Mouse (Mus musculus) adrenal gland, postnatal 36 days (tissue): Measurements from ENCODE around the gene Coro7. TPM values are rescaled to one million over a fixed set of nuclear protein-coding genes. Genes with fewer than 3 reads are reported as not detected.
"Not testable (repeated sequence)": the region's sequence is repeated elsewhere in the genome, so short reads cannot be mapped to it uniquely, and the experiment has no call there.

Source experiments
- DNase-seq, 2 experiments: peaks; one replicate each; pipeline ENCODE4 v3.0.0; 2021; ENCODE audit warnings: mixed read lengths in 1 of 2
- total RNA-seq, 2 experiments: library from RNA; stranded (reverse); gene quantifications; 2 replicates each; pipeline ENCODE4 v1.2.3; 2021

The Coro7 gene
- total RNA-seq, 2 experiments from 2014 or later, result 24.6 to 25.1 TPM

GRCm38 (mm10) chr16:4594814-4595526, 84.6 kb downstream of the Coro7 start:
- no peak for DNase-seq

DNA sequence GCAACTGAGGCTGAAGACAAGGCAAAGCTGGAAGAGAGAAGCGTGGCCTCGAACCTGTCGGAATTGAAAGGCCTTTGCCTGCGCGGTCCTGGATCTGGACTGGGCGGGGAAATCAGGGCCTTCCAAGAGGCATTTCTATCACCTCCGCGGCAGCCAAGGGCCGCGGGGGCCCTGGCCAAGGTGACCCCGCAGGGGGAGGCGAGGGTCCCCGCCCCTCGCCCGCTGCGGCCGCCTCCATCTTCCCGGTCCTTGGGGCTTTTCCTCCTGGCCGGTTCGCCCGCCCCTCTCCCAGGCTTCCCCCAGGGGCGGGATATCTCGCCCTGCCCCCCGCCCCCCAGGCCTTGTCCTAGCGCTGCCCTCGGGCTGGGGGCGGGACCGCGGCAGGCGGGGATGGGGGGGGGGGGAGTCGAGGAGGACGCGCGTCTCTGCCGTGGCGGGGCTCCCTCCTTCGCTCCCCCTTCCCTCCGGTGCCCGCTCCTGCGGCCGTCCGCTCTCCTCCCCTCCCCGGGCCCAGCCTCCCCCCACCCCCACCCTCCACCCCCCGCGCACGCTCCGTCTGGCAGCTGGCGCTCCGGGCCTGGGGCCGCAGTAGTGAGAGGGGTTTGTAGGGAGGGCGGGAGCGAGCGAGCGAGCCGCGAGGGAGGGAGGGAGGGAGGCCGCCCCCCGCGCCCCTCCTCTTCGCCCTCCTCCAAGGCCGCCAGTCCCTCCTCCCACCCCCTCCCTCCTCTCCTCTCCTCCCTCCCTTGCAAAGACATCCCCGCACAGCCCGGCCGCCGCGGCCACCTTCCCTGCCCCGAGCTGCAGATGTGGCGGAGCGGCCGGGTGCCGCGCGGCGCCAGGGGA, 85.4 kb downstream of the Coro7 start, which contains the start of gene Glis2:
Gene Glis2, plus strand, starts transcription at position 743 of the 843 bp plus-strand sequence.
- DNase-seq, result peak; percentile 78 to 82

DNA sequence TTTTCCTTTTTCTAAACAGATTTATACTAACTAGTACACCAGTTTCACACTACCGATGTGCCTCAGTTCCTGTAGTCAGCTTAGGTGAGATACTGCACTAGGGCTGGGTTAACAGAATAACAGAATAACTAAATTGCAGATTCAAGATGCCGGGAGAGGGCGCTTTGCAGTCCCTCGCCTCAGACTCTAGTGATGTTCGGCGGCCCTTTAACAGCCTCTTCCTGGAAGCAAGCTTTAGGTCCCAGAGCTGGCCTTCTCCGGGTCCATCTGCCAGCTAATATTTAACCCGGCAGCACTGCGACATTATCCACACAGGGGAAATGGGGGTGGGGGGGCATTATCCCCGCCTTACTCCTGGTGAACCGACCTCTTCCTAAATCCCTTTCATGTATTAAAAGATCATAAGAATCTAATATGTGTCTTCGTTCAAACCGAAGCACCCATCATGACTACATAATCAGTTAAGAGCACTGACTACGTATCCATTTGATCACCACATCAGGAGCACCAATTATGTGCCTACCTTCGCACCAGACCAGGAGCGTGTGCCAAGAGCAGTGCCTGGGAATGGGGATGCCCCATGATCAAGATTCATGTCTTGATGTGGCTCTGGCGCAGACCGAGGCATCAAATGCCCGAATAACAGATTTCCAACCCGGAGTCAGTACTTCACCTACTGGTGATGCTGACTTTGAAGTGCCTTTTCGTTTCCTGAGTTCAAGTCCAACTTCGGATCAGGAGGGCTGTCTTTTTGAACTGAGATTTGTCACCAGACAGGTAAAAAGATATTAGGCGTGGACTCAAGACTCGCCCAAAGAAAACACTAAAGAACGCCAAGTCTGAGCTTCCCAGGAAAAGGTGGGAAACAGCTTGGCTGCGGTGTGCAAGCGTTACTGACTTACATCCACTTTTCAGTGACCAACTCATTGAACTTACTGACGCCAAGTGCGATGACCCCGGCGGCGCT, 86.4 kb downstream of the Coro7 start:
- DNase-seq, result peak; percentile 59 to 70

- DNase-seq, result no peak
Measured at GRCm38 (mm10) chr16:4590236-4590635, 89.3 kb downstream of the Coro7 start.

DNA sequence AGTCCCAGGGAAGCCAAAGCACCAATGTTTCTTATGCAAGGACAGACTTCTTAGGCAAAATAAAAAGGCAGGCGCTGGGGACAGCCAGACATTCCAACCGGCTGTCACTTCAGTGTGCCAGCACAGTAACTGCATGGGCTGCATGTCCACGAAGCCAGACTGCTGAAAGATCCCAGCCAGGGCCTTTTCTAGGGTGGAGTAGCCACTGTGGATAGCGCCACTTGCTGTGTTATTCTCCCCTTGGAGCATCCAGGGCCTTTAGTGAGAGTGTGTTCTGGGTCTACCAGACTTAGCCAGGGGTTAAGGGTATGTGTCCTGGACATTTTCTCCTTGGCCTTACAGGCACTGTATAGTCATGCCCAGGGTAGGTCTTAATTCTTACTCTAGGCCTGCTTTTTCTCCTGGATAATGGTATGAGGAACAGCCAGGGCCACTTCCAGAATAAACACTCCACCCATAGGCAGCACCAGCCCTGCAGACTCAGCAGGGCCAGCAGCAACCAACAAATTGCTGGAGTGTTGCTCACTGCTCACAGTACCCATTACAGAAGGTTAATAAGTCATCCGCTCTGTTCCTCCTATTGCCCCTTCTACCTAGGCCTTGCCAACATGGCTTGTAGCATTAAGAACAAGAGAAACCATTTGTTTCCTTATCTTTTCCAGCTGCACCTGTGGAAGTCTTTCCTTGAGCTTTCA, 91.9 kb downstream of the Coro7 start:
- DNase-seq, result no peak

- peak; percentile 98 to 99 for DNase-seq
Measured at GRCm38 (mm10) chr16:4586531-4587123, 93.0 kb downstream of the Coro7 start.

GRCm38 (mm10) chr16:4585642-4586530, 93.7 kb downstream of the Coro7 start:
- DNase-seq, result no peak

GRCm38 (mm10) chr16:4584438-4584837, 95.1 kb downstream of the Coro7 start:
- DNase-seq, result no peak

DNA sequence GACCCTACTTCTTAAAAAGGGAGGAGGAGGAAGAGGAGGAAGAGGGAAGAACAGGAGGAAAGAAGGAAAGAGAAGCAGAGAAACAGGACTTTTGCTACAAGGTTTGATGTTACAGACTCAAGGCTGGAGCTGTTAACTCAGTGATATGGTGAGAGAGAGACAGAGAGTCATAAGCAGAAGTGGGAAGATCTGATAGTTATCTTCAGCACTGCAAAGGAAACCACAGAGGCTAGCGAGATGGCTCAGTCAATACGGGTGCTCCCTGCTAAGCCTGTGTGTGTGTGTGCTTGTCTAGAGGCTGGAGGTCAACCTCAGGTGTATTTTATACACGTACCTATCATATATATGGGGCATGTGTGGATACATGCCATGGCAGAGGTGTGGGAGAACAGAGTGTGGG, 95.8 kb downstream of the Coro7 start:
- no peak for DNase-seq

- not testable (repeated sequence) for DNase-seq
Measured at GRCm38 (mm10) chr16:4581179-4581578, 98.4 kb downstream of the Coro7 start.

DNA sequence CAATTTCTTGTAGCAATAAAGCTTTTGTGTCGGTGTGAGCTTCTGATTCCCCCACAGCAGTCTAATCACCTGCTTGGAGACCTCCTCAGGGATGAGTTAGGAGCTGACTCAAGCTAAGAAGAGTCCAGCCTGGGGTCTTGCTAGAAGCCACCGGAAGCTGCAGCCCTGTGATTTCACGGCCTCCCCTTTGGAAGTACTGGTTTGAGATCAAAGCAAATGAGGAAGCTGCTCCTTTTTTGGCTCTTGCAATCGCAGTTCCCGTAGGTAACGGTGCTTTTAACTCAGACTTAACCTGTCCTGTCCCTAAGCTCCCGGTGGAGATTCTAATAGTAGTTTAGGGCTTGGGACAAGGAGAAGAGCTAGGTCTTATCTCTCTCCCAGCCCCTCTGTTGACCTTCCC, 100.9 kb downstream of the Coro7 start:
- no peak for DNase-seq

GRCm38 (mm10) chr16:4576873-4577272, 102.7 kb downstream of the Coro7 start:
- no peak for DNase-seq

Other genes starting within 250 kb of the Coro7 start
- 1 to 10 TPM; 6.7 to 8.2 TPM for gene Srl, start 138.0 kb downstream of the Coro7 start, total RNA-seq
- 1 to 10 TPM; 3.2 to 7.9 TPM for gene Tfap4, start 119.9 kb downstream of the Coro7 start, total RNA-seq
- 10 to 100 TPM; 19.9 to 20.1 TPM for gene Glis2, start 85.1 kb downstream of the Coro7 start, total RNA-seq
- 100 to 1,000 TPM in 1 of 2 experiments, 10 to 100 TPM in 1; 95.3 to 109 TPM for gene Pam16, start 54.8 kb downstream of the Coro7 start, total RNA-seq
- 10 to 100 TPM in 1 of 2 experiments, 1 to 10 TPM in 1; 8.9 to 15.1 TPM for gene Vasn, start 39.8 kb downstream of the Coro7 start, total RNA-seq
- 100 to 1,000 TPM; 118 to 143 TPM for gene Dnaja3, start 39.8 kb downstream of the Coro7 start, total RNA-seq
- 1 to 10 TPM; 3.9 to 4.0 TPM for gene Nmral1, start 39.6 kb upstream of the Coro7 start, total RNA-seq
- 100 to 1,000 TPM in 1 of 2 experiments, 10 to 100 TPM in 1; 57.3 to 106 TPM for gene Hmox2, start 46.6 kb upstream of the Coro7 start, total RNA-seq
- gene Cdip1, start 110.5 kb upstream of the Coro7 start, total RNA-seq, result 100 to 1,000 TPM in 1 of 2 experiments, 10 to 100 TPM in 1; 99.9 to 114 TPM
- gene 4930562C15Rik, start 155.6 kb upstream of the Coro7 start, total RNA-seq, result not detected
- gene Ubald1, start 200.5 kb upstream of the Coro7 start, total RNA-seq, result 10 to 100 TPM; 29.2 to 36.1 TPM
- gene Mgrn1, start 206.5 kb upstream of the Coro7 start, total RNA-seq, result 10 to 100 TPM; 72.9 to 79.3 TPM